Mouse (Mus musculus): ENCODE measurements around the gene Ptpn5. TPM values are rescaled to one million over a fixed set of nuclear protein-coding genes. Genes with fewer than 3 reads are reported as not detected.

The Ptpn5 gene
- polyA plus RNA-seq, 1 experiment from 2014 or later = 53.4 TPM

DNA sequence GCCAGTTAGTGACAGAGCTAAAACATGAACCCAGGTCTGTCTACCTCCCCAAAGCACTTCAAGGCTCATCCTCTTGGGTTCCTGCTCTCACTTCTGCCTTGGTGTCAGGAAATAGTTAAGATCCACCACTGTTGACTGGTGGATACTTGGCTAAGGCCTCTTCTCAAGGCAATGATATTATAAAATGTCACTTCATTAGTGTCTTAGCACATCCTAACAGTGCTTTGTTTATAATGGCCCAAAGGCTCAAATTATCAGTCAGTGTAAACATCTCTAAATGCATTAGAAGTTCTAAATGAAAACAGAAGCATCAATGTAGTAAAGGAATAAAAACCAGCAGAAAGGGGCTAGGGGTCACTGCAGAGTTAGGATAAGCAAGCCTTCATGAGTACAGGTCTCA, 26.5 kb downstream of the Ptpn5 start:
- ATAC-seq = no peak

DNA sequence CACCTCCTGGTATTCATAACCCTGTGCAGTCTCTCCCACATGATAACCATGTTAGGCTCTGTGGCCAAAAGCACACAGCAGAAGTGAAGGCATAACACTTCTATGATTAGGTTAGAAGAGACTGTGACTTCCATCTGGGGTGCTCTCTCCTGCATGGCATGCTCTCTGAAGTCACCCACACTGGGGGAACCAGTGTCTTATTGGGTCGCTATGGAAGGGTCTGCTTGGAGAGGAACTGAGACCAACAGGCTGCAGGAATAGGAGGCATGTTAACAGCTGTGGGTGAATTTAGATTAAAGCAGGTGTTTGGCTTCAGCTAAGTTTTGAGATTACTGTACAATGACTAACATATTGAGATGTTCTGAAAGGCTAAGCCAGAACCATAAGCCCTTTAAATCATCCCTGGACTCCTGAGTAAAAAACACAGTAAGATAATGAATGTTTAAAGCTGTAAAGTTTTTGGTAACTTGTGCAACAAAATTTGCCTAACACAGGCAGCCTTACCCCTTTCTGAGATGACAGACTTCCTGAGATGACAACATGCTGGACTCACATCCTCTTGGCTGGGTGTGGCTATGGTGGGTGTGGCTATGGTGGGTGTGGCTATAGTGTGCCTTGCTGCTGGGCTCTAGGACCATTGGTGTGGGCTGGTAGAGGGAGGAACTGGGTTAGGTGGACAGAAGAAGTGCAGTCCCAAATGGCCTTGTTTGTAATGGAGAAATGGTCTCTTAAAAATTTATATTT, 29.6 kb downstream of the Ptpn5 start:
- Histone ChIP-seq H3K4me3 (ENCODE audit: low read depth, low read length) (no peak overlapping the region), H3K27ac (ENCODE audit: low read depth, low read length) (no peak overlapping the region), H3K9ac (ENCODE audit: low read length) (no peak overlapping the region), H3K4me2 (ENCODE audit: low read length) (no peak overlapping the region), H3K27me3 (replicated peaks; ENCODE audit: control insufficient read depth, insufficient read depth, low read length) (no peaks in the 10 kb centered on the region), H3K9me3 (replicated peaks; ENCODE audit: control insufficient read depth, low read length) (no peaks in the 10 kb centered on the region), H3K36me3 (ENCODE audit: control insufficient read depth, insufficient read depth, low read length) (no peaks in the 10 kb centered on the region), H3K4me1 (ENCODE audit: control insufficient read depth, insufficient read depth, low read length) (no peaks in the 10 kb centered on the region)
- ATAC-seq (no peak), DNase-seq (ENCODE audit: low spot score) (no peak)
- 77% methylated on average over 1 of the region's 1 CpGs for WGBS

More for the DNA sequence above, 26.5 kb downstream of the Ptpn5 start:
- no peaks in the 10 kb centered on the region for H3K4me1 ChIP-seq (ENCODE audit: control insufficient read depth, insufficient read depth, low read length)
- H3K27ac ChIP-seq (ENCODE audit: low read depth, low read length) = no peak overlapping the region
- no peak overlapping the region for H3K4me3 ChIP-seq (ENCODE audit: low read depth, low read length)
- no peaks in the 10 kb centered on the region for H3K9me3 ChIP-seq (replicated peaks; ENCODE audit: control insufficient read depth, low read length)
- H3K4me2 ChIP-seq (ENCODE audit: low read length) = no peak overlapping the region
- no peaks in the 10 kb centered on the region for H3K27me3 ChIP-seq (replicated peaks; ENCODE audit: control insufficient read depth, insufficient read depth, low read length)
- no peak for DNase-seq (ENCODE audit: low spot score)
- 0 out of 2 replicates have a peak, but pooled peaks cover under 1% of the 10 kb centered on the region for H3K36me3 ChIP-seq (ENCODE audit: control insufficient read depth, insufficient read depth, low read length)
- H3K9ac ChIP-seq (ENCODE audit: low read length) = no peak overlapping the region

DNA sequence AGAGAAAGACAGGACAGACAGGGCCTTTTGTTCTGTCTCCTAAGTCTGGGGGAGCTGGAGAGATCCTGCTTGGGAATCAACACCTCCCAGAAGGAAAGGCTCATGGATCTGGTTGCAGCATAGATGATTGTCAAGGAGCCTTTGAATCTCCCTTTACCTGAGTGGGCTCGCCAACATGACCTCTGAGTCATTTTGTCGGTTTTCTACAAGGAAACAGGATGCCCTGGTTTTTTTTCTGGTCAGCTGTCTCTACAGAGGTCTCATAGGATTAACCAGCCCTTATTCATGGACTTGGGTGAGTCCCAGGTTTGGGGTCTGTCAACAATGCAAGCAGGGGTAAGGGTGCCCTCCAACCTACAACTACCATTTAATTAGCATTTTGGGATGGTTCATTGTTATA, 30.5 kb downstream of the Ptpn5 start:
- Histone ChIP-seq H3K9me3 (replicated peaks; ENCODE audit: control insufficient read depth, low read length) (no peaks in the 10 kb centered on the region), H3K4me2 (ENCODE audit: low read length) (no peak overlapping the region), H3K27me3 (replicated peaks; ENCODE audit: control insufficient read depth, insufficient read depth, low read length) (no peaks in the 10 kb centered on the region), H3K4me1 (ENCODE audit: control insufficient read depth, insufficient read depth, low read length) (no peaks in the 10 kb centered on the region), H3K27ac (ENCODE audit: low read depth, low read length) (no peak overlapping the region), H3K9ac (ENCODE audit: low read length) (no peak overlapping the region), H3K4me3 (ENCODE audit: low read depth, low read length) (no peak overlapping the region), H3K36me3 (ENCODE audit: control insufficient read depth, insufficient read depth, low read length) (no peaks in the 10 kb centered on the region)
- WGBS = 79% methylated on average over 2 of the region's 2 CpGs
- no peak for ATAC-seq
- DNase-seq (ENCODE audit: low spot score) = no peak

DNA sequence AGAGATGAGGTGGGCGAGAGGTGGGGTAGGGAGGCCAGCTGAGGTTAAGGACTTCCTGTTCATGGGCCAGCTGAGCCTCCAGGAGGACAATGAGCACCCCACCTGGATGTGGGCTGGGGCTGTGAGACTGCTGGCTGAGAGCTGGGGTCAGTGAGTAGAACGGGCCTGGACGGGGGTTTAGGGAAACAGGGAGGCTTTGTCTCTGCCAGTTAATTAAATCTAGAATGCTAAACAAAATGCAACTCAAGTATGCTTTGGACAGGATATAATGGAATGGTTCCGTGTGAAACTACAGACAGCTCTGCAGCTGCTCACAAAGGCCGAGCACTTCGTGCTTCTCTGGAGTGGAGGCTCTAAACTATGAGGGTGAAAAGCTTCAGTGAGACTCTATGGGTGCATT, 32.9 kb downstream of the Ptpn5 start:
- H3K9ac ChIP-seq (ENCODE audit: low read length) = no peak overlapping the region
- no peaks in the 10 kb centered on the region for H3K36me3 ChIP-seq (ENCODE audit: control insufficient read depth, insufficient read depth, low read length)
- ATAC-seq (no peak), DNase-seq (ENCODE audit: low spot score) (peak; percentile 3)
- H3K4me2 ChIP-seq (ENCODE audit: low read length) = no peak overlapping the region
- WGBS = 40% methylated on average over 6 of the region's 6 CpGs
- H3K4me1 ChIP-seq (ENCODE audit: control insufficient read depth, insufficient read depth, low read length) = no peaks in the 10 kb centered on the region
- H3K4me3 ChIP-seq (ENCODE audit: low read depth, low read length) = no peak overlapping the region
- H3K27me3 ChIP-seq (replicated peaks; ENCODE audit: control insufficient read depth, insufficient read depth, low read length) = no peaks in the 10 kb centered on the region
- no peaks in the 10 kb centered on the region for H3K9me3 ChIP-seq (replicated peaks; ENCODE audit: control insufficient read depth, low read length)
- no peak overlapping the region for H3K27ac ChIP-seq (ENCODE audit: low read depth, low read length)

DNA sequence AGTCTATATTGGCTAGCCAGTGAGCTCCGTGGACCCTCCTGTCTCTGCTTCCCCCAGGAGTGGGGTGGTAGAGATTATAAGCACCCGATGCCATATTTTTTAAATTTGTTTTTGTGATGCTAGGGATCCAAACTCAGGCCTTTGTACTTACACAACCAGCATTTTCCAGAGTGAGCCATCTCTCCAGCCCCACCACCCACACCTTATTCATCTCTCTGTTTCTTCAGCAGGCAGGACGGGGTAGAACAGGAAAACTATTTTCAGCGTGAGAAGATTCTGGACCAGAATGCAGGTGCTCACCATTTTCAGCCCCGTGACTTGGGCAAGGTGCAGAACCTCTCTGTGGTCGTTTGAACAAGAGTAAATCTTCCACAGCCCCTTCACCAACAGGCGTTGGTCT, 34.2 kb downstream of the Ptpn5 start:
- H3K9ac ChIP-seq (ENCODE audit: low read length) = no peak overlapping the region
- H3K27ac ChIP-seq (ENCODE audit: low read depth, low read length) = no peak overlapping the region
- no peak overlapping the region for H3K4me3 ChIP-seq (ENCODE audit: low read depth, low read length)
- no peaks in the 10 kb centered on the region for H3K9me3 ChIP-seq (replicated peaks; ENCODE audit: control insufficient read depth, low read length)
- ATAC-seq (no peak), DNase-seq (ENCODE audit: low spot score) (no peak)
- no peaks in the 10 kb centered on the region for H3K27me3 ChIP-seq (replicated peaks; ENCODE audit: control insufficient read depth, insufficient read depth, low read length)
- no peaks in the 10 kb centered on the region for H3K4me1 ChIP-seq (ENCODE audit: control insufficient read depth, insufficient read depth, low read length)
- 84% methylated on average over 7 of the region's 7 CpGs for WGBS
- no peaks in the 10 kb centered on the region for H3K36me3 ChIP-seq (ENCODE audit: control insufficient read depth, insufficient read depth, low read length)
- no peak overlapping the region for H3K4me2 ChIP-seq (ENCODE audit: low read length)

DNA sequence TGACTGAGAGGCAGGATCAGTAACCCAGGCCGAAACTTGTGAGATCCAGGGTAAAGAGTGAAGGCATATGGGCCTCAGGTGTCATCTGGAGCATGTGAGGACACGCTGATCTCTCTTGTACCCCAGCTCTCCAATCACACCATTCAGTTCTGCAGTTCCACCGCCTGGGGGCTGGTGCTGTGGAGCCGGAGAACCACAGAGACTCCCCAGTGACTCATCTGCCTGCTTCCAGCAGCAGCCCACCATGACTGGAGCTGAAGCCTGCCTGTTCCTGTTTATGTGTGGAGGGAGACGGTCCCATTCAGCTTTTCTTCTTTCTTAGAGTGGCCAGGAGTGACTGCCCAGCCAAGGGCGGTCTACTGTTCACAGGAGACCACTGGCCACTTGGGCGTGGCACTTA, 35.4 kb downstream of the Ptpn5 start:
- ATAC-seq (no peak), DNase-seq (ENCODE audit: low spot score) (no peak)
- no peak overlapping the region for H3K4me2 ChIP-seq (ENCODE audit: low read length)
- H3K9ac ChIP-seq (ENCODE audit: low read length) = no peak overlapping the region
- H3K4me3 ChIP-seq (ENCODE audit: low read depth, low read length) = no peak overlapping the region
- no peaks in the 10 kb centered on the region for H3K36me3 ChIP-seq (ENCODE audit: control insufficient read depth, insufficient read depth, low read length)
- 62% methylated on average over 7 of the region's 7 CpGs for WGBS
- H3K27ac ChIP-seq (ENCODE audit: low read depth, low read length) = no peak overlapping the region
- no peaks in the 10 kb centered on the region for H3K9me3 ChIP-seq (replicated peaks; ENCODE audit: control insufficient read depth, low read length)
- H3K27me3 ChIP-seq (replicated peaks; ENCODE audit: control insufficient read depth, insufficient read depth, low read length) = no peaks in the 10 kb centered on the region
- H3K4me1 ChIP-seq (ENCODE audit: control insufficient read depth, insufficient read depth, low read length) = no peaks in the 10 kb centered on the region

DNA sequence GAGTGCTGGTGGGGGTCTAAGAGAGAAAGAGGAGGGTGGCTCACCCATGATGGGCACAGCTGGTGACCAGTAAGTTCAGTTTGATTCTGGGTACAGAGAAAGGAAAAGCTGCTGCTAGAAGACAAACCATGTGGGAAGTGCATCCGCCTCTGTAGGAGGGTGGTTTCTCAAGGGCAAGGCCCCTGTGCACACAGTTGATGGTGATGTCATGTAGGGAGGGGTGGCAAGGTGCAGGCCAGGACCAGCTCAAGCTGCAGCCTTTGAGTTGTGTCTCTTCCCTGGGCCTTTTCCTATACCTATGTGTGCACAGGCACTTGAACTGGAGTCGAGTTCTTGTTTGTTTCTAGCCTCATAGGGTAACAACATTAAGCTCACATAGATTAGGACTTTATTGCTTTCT, 38.5 kb downstream of the Ptpn5 start:
- H3K27me3 ChIP-seq (replicated peaks; ENCODE audit: control insufficient read depth, insufficient read depth, low read length) = no peaks in the 10 kb centered on the region

DNA sequence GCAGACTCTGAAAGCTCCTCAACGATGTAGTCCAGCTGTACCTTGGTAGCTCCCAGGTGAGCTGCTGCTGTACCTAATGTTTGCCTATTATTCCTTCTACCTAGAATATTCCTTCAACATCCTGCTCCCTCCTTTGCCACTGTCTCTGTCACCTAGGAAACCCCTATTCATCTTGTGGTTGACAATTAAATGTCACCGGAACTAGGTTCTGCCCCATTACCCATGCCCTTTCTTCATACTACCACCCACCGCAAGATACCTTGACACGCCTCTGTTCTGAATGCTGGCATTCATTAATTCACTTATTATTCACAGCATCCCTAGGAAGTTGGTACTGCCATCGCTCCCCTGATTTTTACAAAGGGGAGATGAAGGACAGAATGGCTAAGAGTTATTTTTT, 39.5 kb downstream of the Ptpn5 start:
- ATAC-seq = no peak

More for the DNA sequence above, 38.5 kb downstream of the Ptpn5 start:
- 72% methylated on average over 2 of the region's 2 CpGs for WGBS
- Histone ChIP-seq H3K4me2 (ENCODE audit: low read length) (no peak overlapping the region), H3K4me3 (ENCODE audit: low read depth, low read length) (no peak overlapping the region), H3K9me3 (replicated peaks; ENCODE audit: control insufficient read depth, low read length) (no peaks in the 10 kb centered on the region), H3K4me1 (ENCODE audit: control insufficient read depth, insufficient read depth, low read length) (no peaks in the 10 kb centered on the region), H3K27ac (ENCODE audit: low read depth, low read length) (no peak overlapping the region), H3K36me3 (ENCODE audit: control insufficient read depth, insufficient read depth, low read length) (0 out of 2 replicates have a peak, but pooled peaks cover 2% of the 10 kb centered on the region), H3K9ac (ENCODE audit: low read length) (no peak overlapping the region)
- ATAC-seq = no peak
- DNase-seq (ENCODE audit: low spot score) = no peak

DNA sequence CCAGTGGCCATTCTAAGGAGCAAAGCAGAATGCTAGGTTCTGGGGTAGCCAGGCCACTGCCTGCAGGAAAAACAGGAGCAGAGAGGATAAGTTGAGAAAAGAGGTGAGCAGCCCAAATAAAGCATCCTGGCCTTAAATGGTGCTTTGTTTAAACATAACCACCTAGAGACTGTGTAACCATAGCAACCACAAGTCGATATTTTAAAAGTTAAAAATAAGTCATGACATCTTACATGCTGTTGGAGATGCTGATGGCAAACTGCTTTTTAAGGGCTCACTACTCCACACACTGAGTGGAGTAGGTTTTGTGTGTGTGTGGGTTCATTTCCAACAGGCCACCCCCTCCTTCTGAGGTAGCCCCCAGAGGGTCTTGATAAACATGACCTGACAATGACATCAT, 48.4 kb downstream of the Ptpn5 start:
- Histone ChIP-seq H3K9me3 (replicated peaks; ENCODE audit: control insufficient read depth, low read length) (no peaks in the 10 kb centered on the region), H3K4me2 (ENCODE audit: low read length) (no peak overlapping the region), H3K4me1 (ENCODE audit: control insufficient read depth, insufficient read depth, low read length) (no peaks in the 10 kb centered on the region), H3K9ac (ENCODE audit: low read length) (no peak overlapping the region), H3K4me3 (ENCODE audit: low read depth, low read length) (no peak overlapping the region), H3K27me3 (replicated peaks; ENCODE audit: control insufficient read depth, insufficient read depth, low read length) (no peaks in the 10 kb centered on the region), H3K36me3 (ENCODE audit: control insufficient read depth, insufficient read depth, low read length) (0 out of 2 replicates have a peak, but pooled peaks cover 6% of the 10 kb centered on the region), H3K27ac (ENCODE audit: low read depth, low read length) (no peak overlapping the region)
- DNase-seq (ENCODE audit: low spot score) = no peak
- 85% methylated on average over 1 of the region's 1 CpGs for whole genome bisulfite sequencing
- ATAC-seq = no peak

More for the DNA sequence above, 39.5 kb downstream of the Ptpn5 start:
- H3K36me3 ChIP-seq (ENCODE audit: control insufficient read depth, insufficient read depth, low read length) = 0 out of 2 replicates have a peak, but pooled peaks cover 2% of the 10 kb centered on the region
- 82% methylated on average over 5 of the region's 5 CpGs for WGBS
- H3K9me3 ChIP-seq (replicated peaks; ENCODE audit: control insufficient read depth, low read length) = no peaks in the 10 kb centered on the region
- H3K4me1 ChIP-seq (ENCODE audit: control insufficient read depth, insufficient read depth, low read length) = no peaks in the 10 kb centered on the region
- no peaks in the 10 kb centered on the region for H3K27me3 ChIP-seq (replicated peaks; ENCODE audit: control insufficient read depth, insufficient read depth, low read length)
- H3K4me2 ChIP-seq (ENCODE audit: low read length) = no peak overlapping the region
- H3K4me3 ChIP-seq (ENCODE audit: low read depth, low read length) = no peak overlapping the region
- H3K27ac ChIP-seq (ENCODE audit: low read depth, low read length) = no peak overlapping the region
- no peak overlapping the region for H3K9ac ChIP-seq (ENCODE audit: low read length)
- no peak for DNase-seq (ENCODE audit: low spot score)

Data from forebrain, embryonic 14.5 days (tissue).